Mouse (Mus musculus) intestine, embryonic 14.5 days (tissue): ENCODE data around the gene Atp4a. TPM values are rescaled to one million over a fixed set of nuclear protein-coding genes. Genes with fewer than 3 reads are reported as not detected.

ENCODE experiments used
- ATAC-seq: fragments of 200-750 bp; cut with Nextera tagmentation; replicated peaks from 2 replicates; pipeline ENCODE4 v1.8.0; 2017; ENCODE audit warnings: low read depth, moderate number of reproducible peaks, moderate TSS enrichment, moderate library complexity; ENCODE audit not compliant: low FRiP score, low TSS enrichment
- DNase-seq: peaks from one replicate; pipeline ENCODE4 v3.0.0-alpha.2; 2018; ENCODE audit warnings: low spot score
- H3K27ac ChIP-seq: fragments of 300-500 bp; sonication (generic); 2 replicates; pipeline ENCODE4 v1.5.1; 2014; ENCODE audit warnings: low read depth, mild to moderate bottlenecking, control low read depth
- H3K27me3 ChIP-seq: fragments of 300-500 bp; sonication (generic); replicated peaks from 2 replicates; pipeline ENCODE4 v1.6.1; 2014; ENCODE audit warnings: low read length, control low read depth; ENCODE audit not compliant: control insufficient read depth, insufficient read depth
- H3K36me3 ChIP-seq: fragments of 300-500 bp; sonication (generic); 2 replicates; pipeline ENCODE4 v1.6.1; 2014; ENCODE audit warnings: low read length, control low read depth; ENCODE audit not compliant: control insufficient read depth, insufficient read depth
- H3K4me1 ChIP-seq: fragments of 300-500 bp; sonication (generic); replicated peaks from 2 replicates; pipeline ENCODE4 v1.6.1; 2014; ENCODE audit warnings: low read length, control low read depth, mixed read lengths; ENCODE audit not compliant: control insufficient read depth, insufficient read depth
- H3K4me2 ChIP-seq: fragments of 300-500 bp; sonication (generic); 2 replicates; pipeline ENCODE4 v1.6.1; 2014; ENCODE audit warnings: low read length
- H3K4me3 ChIP-seq: fragments of 300-500 bp; sonication (generic); 2 replicates; pipeline ENCODE4 v1.5.1; 2014; ENCODE audit warnings: low read depth, low read length, control low read depth, mixed read lengths
- H3K9ac ChIP-seq: fragments of 300-500 bp; sonication (generic); 2 replicates; pipeline ENCODE4 v1.6.1; 2014; ENCODE audit warnings: mild to moderate bottlenecking, low read length
- H3K9me3 ChIP-seq: fragments of 300-500 bp; sonication (generic); 2 replicates; pipeline ENCODE4 v1.6.1; 2016; ENCODE audit warnings: low read length, control low read depth; ENCODE audit not compliant: control insufficient read depth
- WGBS: fragments of 180-500 bp; shearing (Covaris S2); extraction: QIAGEN DNeasy Blood & Tissue Kit; methylation state at CpG from one replicate; pipeline ENCODE4 v1.1.7; 2014; 5-methylcytosine and 5-hydroxymethylcytosine counted together
- polyA plus RNA-seq: library from polyadenylated mRNA; unstranded; fragments of >200 nt; fragmentation: Nextera tagmentation; extraction: Ambion mirVana; gene quantifications from 2 replicates; pipeline ENCODE4 v1.2.1, GENCODE M21; 2014

Gene Atp4a
- polyA plus RNA-seq, 1 experiment from 2014 or later, result 2.2 TPM

GRCm38 (mm10) chr7:30688325-30688724 lies 23.7 kb upstream of the Atp4a start:
- ATAC-seq, result no peak
- WGBS, result 74% methylated on average over 6 of the region's 6 CpGs

GRCm38 (mm10) chr7:30698101-30698500 lies 13.9 kb upstream of the Atp4a start:
- 59% methylated on average over 5 of the region's 5 CpGs for WGBS
- H3K27ac ChIP-seq, result no peak overlapping the region
- no peak overlapping the region for H3K4me3 ChIP-seq
- ATAC-seq (no peak), DNase-seq (no peak)
- no peak overlapping the region for H3K4me2 ChIP-seq
- H3K9ac ChIP-seq, result no peak overlapping the region
- no peaks in the 10 kb centered on the region for H3K27me3 ChIP-seq
- H3K36me3 ChIP-seq, result no peaks in the 10 kb centered on the region
- H3K9me3 ChIP-seq, result no peaks in the 10 kb centered on the region
- H3K4me1 ChIP-seq, result no peaks in the 10 kb centered on the region

More at GRCm38 (mm10) chr7:30688325-30688724, 23.7 kb upstream of the Atp4a start:
- no peak overlapping the region for H3K9ac ChIP-seq
- peaks cover 15% of the 10 kb centered on the region for H3K27me3 ChIP-seq
- H3K4me2 ChIP-seq, result no peak overlapping the region
- H3K36me3 ChIP-seq, result no peaks in the 10 kb centered on the region
- H3K9me3 ChIP-seq, result no peaks in the 10 kb centered on the region
- H3K27ac ChIP-seq, result no peak overlapping the region
- H3K4me1 ChIP-seq, result no peaks in the 10 kb centered on the region
- no peak overlapping the region for H3K4me3 ChIP-seq
- no peak for DNase-seq

- no peak; the same call in 1 of the 2 replicates for ATAC-seq
- no peak within 1 kb of the TSS for H3K27ac ChIP-seq
- DNase-seq, result peak; percentile 54
Observed at GRCm38 (mm10) chr7:30698589-30698988, 13.4 kb upstream of the Atp4a start, which contains the start of gene 2200002J24Rik. Gene 2200002J24Rik (plus strand): TSS chr7:30698926.

GRCm38 (mm10) chr7:30706214-30706882 lies 5.7 kb upstream of the Atp4a start:
- Histone ChIP-seq H3K36me3 (no peaks in the 10 kb centered on the region), H3K4me3 (no peak overlapping the region), H3K4me2 (no peak overlapping the region), H3K4me1 (no peaks in the 10 kb centered on the region), H3K27ac (no peak overlapping the region), H3K9ac (no peak overlapping the region), H3K27me3 (no peaks in the 10 kb centered on the region), H3K9me3 (no peaks in the 10 kb centered on the region)
- DNase-seq, result peak; percentile 62
- peak; percentile 80; the same call in 1 of the 2 replicates for ATAC-seq
- 53% methylated on average over 7 of the region's 8 CpGs for WGBS

More at GRCm38 (mm10) chr7:30698589-30698988, 13.4 kb upstream of the Atp4a start, which contains the start of gene 2200002J24Rik:
- Histone ChIP-seq H3K4me3 (no peak within 1 kb of the TSS), H3K9ac (no peak within 1 kb of the TSS), H3K9me3 (no peaks in the 10 kb centered on the region), H3K4me2 (no peak within 1 kb of the TSS), H3K27me3 (no peaks in the 10 kb centered on the region), H3K4me1 (no peaks in the 10 kb centered on the region), H3K36me3 (no peaks in the 10 kb centered on the region)
- WGBS, result 41% methylated on average over 9 of the region's 9 CpGs

GRCm38 (mm10) chr7:30707441-30707840 lies 4.6 kb upstream of the Atp4a start:
- 85% methylated on average over 1 of the region's 1 CpGs for WGBS
- no peak overlapping the region for H3K27ac ChIP-seq

GRCm38 (mm10) chr7:30717006-30717715 lies 5.2 kb downstream of the Atp4a start:
- peak overlapping the region; percentile 52 for H3K4me2 ChIP-seq
- WGBS, result 3% methylated on average over 43 of the region's 43 CpGs
- no peak overlapping the region for H3K9ac ChIP-seq
- H3K27ac ChIP-seq, result no peak overlapping the region
- peaks cover 7% of the 10 kb centered on the region for H3K4me1 ChIP-seq
- no peaks in the 10 kb centered on the region for H3K9me3 ChIP-seq
- H3K4me3 ChIP-seq, result peak overlapping the region; percentile 33
- ATAC-seq, result peak; percentile 98
- peak; percentile 89 for DNase-seq
- H3K27me3 ChIP-seq, result peaks cover 9% of the 10 kb centered on the region; the same call in 1 of the 2 replicates
- H3K36me3 ChIP-seq, result no peaks in the 10 kb centered on the region

More at GRCm38 (mm10) chr7:30707441-30707840, 4.6 kb upstream of the Atp4a start:
- H3K9me3 ChIP-seq, result no peaks in the 10 kb centered on the region
- no peak for DNase-seq
- no peak overlapping the region for H3K4me3 ChIP-seq
- H3K4me2 ChIP-seq, result no peak overlapping the region
- no peaks in the 10 kb centered on the region for H3K27me3 ChIP-seq
- no peaks in the 10 kb centered on the region for H3K4me1 ChIP-seq
- H3K9ac ChIP-seq, result no peak overlapping the region
- H3K36me3 ChIP-seq, result no peaks in the 10 kb centered on the region
- ATAC-seq, result no peak

- ATAC-seq (no peak), DNase-seq (no peak)
- no peak overlapping the region for H3K27ac ChIP-seq
- WGBS, result 9% methylated on average over 14 of the region's 14 CpGs
- peaks cover 7% of the 10 kb centered on the region for H3K4me1 ChIP-seq
- peak overlapping the region; percentile 52 for H3K4me2 ChIP-seq
- H3K9ac ChIP-seq, result no peak overlapping the region
- no peaks in the 10 kb centered on the region for H3K36me3 ChIP-seq
- peaks cover 9% of the 10 kb centered on the region; the same call in 1 of the 2 replicates for H3K27me3 ChIP-seq
- no peaks in the 10 kb centered on the region for H3K9me3 ChIP-seq
- peak overlapping the region; percentile 33 for H3K4me3 ChIP-seq
Observed at GRCm38 (mm10) chr7:30717716-30718046, 5.7 kb downstream of the Atp4a start.

GRCm38 (mm10) chr7:30719669-30720068 lies 7.7 kb downstream of the Atp4a start:
- Histone ChIP-seq H3K27ac (no peak overlapping the region), H3K4me1 (peaks cover 7% of the 10 kb centered on the region), H3K4me3 (no peak overlapping the region), H3K36me3 (no peaks in the 10 kb centered on the region), H3K4me2 (no peak overlapping the region), H3K9me3 (no peaks in the 10 kb centered on the region), H3K9ac (no peak overlapping the region), H3K27me3 (peaks cover 9% of the 10 kb centered on the region; the same call in 1 of the 2 replicates)
- WGBS, result 95% methylated on average over 5 of the region's 5 CpGs
- DNase-seq (no peak), ATAC-seq (no peak)
